Mouse (Mus musculus) C2C12 (cell line): ENCODE results near the gene Cachd1.

Source experiments
- CEBPB ChIP-seq: IDR thresholded peaks from one replicate; pipeline ENCODE4 v1.6.1; 2011; ENCODE audit warnings: low read depth, mild to moderate bottlenecking, control low read depth, moderate library complexity
- CTCF ChIP-seq: IDR thresholded peaks from one replicate; pipeline ENCODE4 v1.5.1; 2011; ENCODE audit not compliant: control insufficient read depth, insufficient read depth, insufficient read length
- MYOD1 ChIP-seq: IDR thresholded peaks from one replicate; pipeline ENCODE4 v1.6.1; 2011; ENCODE audit warnings: low read depth; ENCODE audit not compliant: control insufficient read depth, insufficient read length
- USF1 ChIP-seq: IDR thresholded peaks from one replicate; pipeline ENCODE4 v1.6.1; 2011; ENCODE audit warnings: low read depth, mild to moderate bottlenecking, control low read depth, moderate library complexity

GRCm38 (mm10) chr4:100813767-100814461, 37.4 kb downstream of the Cachd1 start:
- TF ChIP-seq USF1 (no peak), CTCF (no peak), CEBPB (no peak), MYOD1 (no peak)
